Mouse (Mus musculus) spleen, postnatal 14 days (tissue): Measurements from ENCODE around the gene Rad23a.
A peak's percentile ranks its signal among the peaks of the same experiment; 100 is the strongest.

Experiments
- DNase-seq, 2 experiments: peaks; one replicate each; pipeline ENCODE4 v3.0.0; 2021 to 2022; ENCODE audit warnings: low spot score in 2 of 2

The Rad23a gene

GRCm38 (mm10) chr8:84813830-84814229, 26.6 kb downstream of the Rad23a start:
- no peak for DNase-seq

- peak; percentile 72 to 85 for DNase-seq
Observed at GRCm38 (mm10) chr8:84813059-84813458, 27.4 kb downstream of the Rad23a start.

GRCm38 (mm10) chr8:84811303-84811702, 29.2 kb downstream of the Rad23a start:
- no peak for DNase-seq

GRCm38 (mm10) chr8:84810896-84811295, 29.6 kb downstream of the Rad23a start:
- DNase-seq = peak; percentile 84 to 92

GRCm38 (mm10) chr8:84809941-84810280, 30.6 kb downstream of the Rad23a start:
- no peak for DNase-seq

GRCm38 (mm10) chr8:84809109-84809940, 31.1 kb downstream of the Rad23a start:
- DNase-seq = no peak

GRCm38 (mm10) chr8:84806031-84806430, 34.4 kb downstream of the Rad23a start:
- no peak for DNase-seq

- DNase-seq = peak in 1 of 2 experiments; percentile 62
Observed at GRCm38 (mm10) chr8:84799999-84800831, 40.2 kb downstream of the Rad23a start, which contains the start of gene Nfix. TSS of gene Nfix (minus strand) at chr8:84800344.

- peak; percentile 40 to 42 for DNase-seq
Observed at GRCm38 (mm10) chr8:84799136-84799931, 41.1 kb downstream of the Rad23a start.

- no peak for DNase-seq
Observed at GRCm38 (mm10) chr8:84798446-84799135, 41.9 kb downstream of the Rad23a start.

GRCm38 (mm10) chr8:84797971-84798370, 42.5 kb downstream of the Rad23a start:
- no peak for DNase-seq

GRCm38 (mm10) chr8:84797256-84797797, 43.1 kb downstream of the Rad23a start:
- no peak for DNase-seq

- no peak for DNase-seq
Observed at GRCm38 (mm10) chr8:84794486-84794885, 46.0 kb downstream of the Rad23a start.

- DNase-seq = no peak
Observed at GRCm38 (mm10) chr8:84793791-84794485, 46.5 kb downstream of the Rad23a start.

GRCm38 (mm10) chr8:84793134-84793533, 47.3 kb downstream of the Rad23a start:
- no peak for DNase-seq

- no peak for DNase-seq
Observed at GRCm38 (mm10) chr8:84792429-84792947, 48.0 kb downstream of the Rad23a start.

- no peak for DNase-seq
Observed at GRCm38 (mm10) chr8:84790537-84790936, 49.9 kb downstream of the Rad23a start.

GRCm38 (mm10) chr8:84789855-84790486, 50.5 kb downstream of the Rad23a start:
- DNase-seq = no peak

GRCm38 (mm10) chr8:84789345-84789744, 51.1 kb downstream of the Rad23a start:
- no peak for DNase-seq

- DNase-seq = no peak
Observed at GRCm38 (mm10) chr8:84788896-84789295, 51.6 kb downstream of the Rad23a start.
